Mouse (Mus musculus) limb, embryonic 15.5 days (tissue): ENCODE measurements around the gene Abcc4. TPM values are rescaled to one million over a fixed set of nuclear protein-coding genes. Genes with fewer than 3 reads are reported as not detected.
A peak's percentile ranks its signal among the peaks of the same experiment; 100 is the strongest.

Experiments
- ATAC-seq: fragments of 200-750 bp; cut with Nextera tagmentation; 2 replicates; pipeline ENCODE4 v1.8.0; 2017; ENCODE audit warnings: low read depth, moderate TSS enrichment; ENCODE audit not compliant: insufficient number of reproducible peaks, low FRiP score, low TSS enrichment
- H3K27ac ChIP-seq: fragments of 300-500 bp; sonication (generic); 2 replicates; pipeline ENCODE4 v1.5.1; 2015; ENCODE audit warnings: moderate library complexity, mild to moderate bottlenecking, inconsistent platforms
- H3K27me3 ChIP-seq: fragments of 300-500 bp; sonication (generic); 2 replicates; pipeline ENCODE4 v1.6.1; 2015; ENCODE audit warnings: inconsistent platforms
- H3K36me3 ChIP-seq: fragments of 300-500 bp; sonication (generic); 2 replicates; pipeline ENCODE4 v1.6.1; 2015; ENCODE audit warnings: inconsistent platforms
- H3K4me1 ChIP-seq: fragments of 300-500 bp; sonication (generic); 2 replicates; pipeline ENCODE4 v1.6.1; 2015; ENCODE audit warnings: inconsistent platforms
- H3K4me2 ChIP-seq: fragments of 300-500 bp; sonication (generic); 2 replicates; pipeline ENCODE4 v1.6.1; 2015; ENCODE audit warnings: mild to moderate bottlenecking, inconsistent platforms
- H3K4me3 ChIP-seq: fragments of 300-500 bp; sonication (generic); 2 replicates; pipeline ENCODE4 v1.5.1; 2015; ENCODE audit warnings: mild to moderate bottlenecking, inconsistent platforms
- H3K9ac ChIP-seq: fragments of 300-500 bp; sonication (generic); 2 replicates; pipeline ENCODE4 v1.6.1; 2015; ENCODE audit warnings: inconsistent platforms
- H3K9me3 ChIP-seq: fragments of 300-500 bp; sonication (generic); 2 replicates; pipeline ENCODE4 v1.6.1; 2016; ENCODE audit warnings: inconsistent platforms
- WGBS: fragments of 180-500 bp; shearing (Covaris S2); methylation state at CpG from one replicate; pipeline ENCODE4 v1.1.7; 2015; 5-methylcytosine and 5-hydroxymethylcytosine counted together
- polyA plus RNA-seq: library from polyadenylated mRNA; unstranded; fragments of >200 nt; fragmentation: Nextera tagmentation; extraction: Ambion mirVana; gene quantifications from 2 replicates; pipeline ENCODE4 v1.2.1, GENCODE M21; 2015

The Abcc4 gene
- polyA plus RNA-seq, 1 experiment from 2014 or later, result 1.4 TPM

GRCm38 (mm10) chr14:118473188-118473830 lies 232.7 kb downstream of the Abcc4 start:
- H3K27me3 ChIP-seq, result peaks cover 33% of the 10 kb centered on the region
- H3K36me3 ChIP-seq, result no peaks in the 10 kb centered on the region
- H3K4me3 ChIP-seq, result peak overlapping the region; percentile 51
- WGBS, result 14% methylated on average over 20 of the region's 20 CpGs
- H3K27ac ChIP-seq, result no peak overlapping the region
- ATAC-seq, result no peak
- H3K9me3 ChIP-seq, result peaks cover 2% of the 10 kb centered on the region; the same call in 1 of the 2 replicates
- H3K9ac ChIP-seq, result peak overlapping the region; percentile 26; the same call in 1 of the 2 replicates
- H3K4me1 ChIP-seq, result peaks cover 13% of the 10 kb centered on the region
- peak overlapping the region; percentile 97 for H3K4me2 ChIP-seq

- no peaks in the 10 kb centered on the region for H3K27me3 ChIP-seq
- no peak overlapping the region for H3K4me3 ChIP-seq
- no peaks in the 10 kb centered on the region for H3K9me3 ChIP-seq
- H3K27ac ChIP-seq, result no peak overlapping the region
- no peak overlapping the region for H3K4me2 ChIP-seq
- 84% methylated on average over 2 of the region's 2 CpGs for WGBS
- no peaks in the 10 kb centered on the region for H3K4me1 ChIP-seq
- no peak for ATAC-seq
- no peaks in the 10 kb centered on the region for H3K36me3 ChIP-seq
- H3K9ac ChIP-seq, result no peak overlapping the region
Measured at GRCm38 (mm10) chr14:118465331-118465730, 240.7 kb downstream of the Abcc4 start.

- no peak overlapping the region for H3K4me2 ChIP-seq
- H3K9ac ChIP-seq, result no peak overlapping the region
- H3K9me3 ChIP-seq, result no peaks in the 10 kb centered on the region
- H3K27me3 ChIP-seq, result no peaks in the 10 kb centered on the region
- 73% methylated on average over 3 of the region's 3 CpGs for whole genome bisulfite sequencing
- no peak overlapping the region for H3K4me3 ChIP-seq
- no peak overlapping the region for H3K27ac ChIP-seq
- no peaks in the 10 kb centered on the region for H3K4me1 ChIP-seq
- ATAC-seq, result no peak
- no peaks in the 10 kb centered on the region for H3K36me3 ChIP-seq
Measured at GRCm38 (mm10) chr14:118464401-118464800, 241.6 kb downstream of the Abcc4 start.

GRCm38 (mm10) chr14:118452572-118452971 lies 253.4 kb downstream of the Abcc4 start:
- no peak overlapping the region for H3K4me3 ChIP-seq
- ATAC-seq, result no peak
- no peak overlapping the region for H3K9ac ChIP-seq
- no peaks in the 10 kb centered on the region for H3K36me3 ChIP-seq
- H3K4me2 ChIP-seq, result no peak overlapping the region
- no peak overlapping the region for H3K27ac ChIP-seq
- H3K9me3 ChIP-seq, result no peaks in the 10 kb centered on the region
- 62% methylated on average over 4 of the region's 4 CpGs for WGBS
- no peaks in the 10 kb centered on the region for H3K4me1 ChIP-seq
- H3K27me3 ChIP-seq, result 0 out of 2 replicates have a peak, but pooled peaks cover 5% of the 10 kb centered on the region

- peaks cover 76% of the 10 kb centered on the region for H3K27me3 ChIP-seq
- 59% methylated on average over 8 of the region's 8 CpGs for WGBS
- H3K4me3 ChIP-seq, result no peak overlapping the region
- H3K36me3 ChIP-seq, result no peaks in the 10 kb centered on the region
- no peak overlapping the region for H3K4me2 ChIP-seq
- no peak overlapping the region for H3K27ac ChIP-seq
- no peak for ATAC-seq
- peaks cover 15% of the 10 kb centered on the region for H3K4me1 ChIP-seq
- no peak overlapping the region for H3K9ac ChIP-seq
- no peaks in the 10 kb centered on the region for H3K9me3 ChIP-seq
Measured at GRCm38 (mm10) chr14:118440155-118440554, 265.9 kb downstream of the Abcc4 start.

- H3K9ac ChIP-seq, result no peak overlapping the region
- WGBS, result under 1% methylated on average over 36 of the region's 36 CpGs
- peaks cover 15% of the 10 kb centered on the region for H3K4me1 ChIP-seq
- H3K4me2 ChIP-seq, result peak overlapping the region; percentile 90
- H3K27me3 ChIP-seq, result peaks cover 89% of the 10 kb centered on the region
- peak; percentile 48; the same call in 1 of the 2 replicates for ATAC-seq
- peak overlapping the region; percentile 42 for H3K4me3 ChIP-seq
- no peak overlapping the region for H3K27ac ChIP-seq
- no peaks in the 10 kb centered on the region for H3K36me3 ChIP-seq
- H3K9me3 ChIP-seq, result no peaks in the 10 kb centered on the region
Measured at GRCm38 (mm10) chr14:118437156-118437931, 268.7 kb downstream of the Abcc4 start.

- no peak for ATAC-seq
- H3K27ac ChIP-seq, result no peak overlapping the region
- under 1% methylated on average over 31 of the region's 31 CpGs for WGBS
- no peaks in the 10 kb centered on the region for H3K36me3 ChIP-seq
- H3K27me3 ChIP-seq, result peaks cover 83% of the 10 kb centered on the region
- H3K9ac ChIP-seq, result no peak overlapping the region
- H3K9me3 ChIP-seq, result no peaks in the 10 kb centered on the region
- peak overlapping the region; percentile 90 for H3K4me2 ChIP-seq
- peaks cover 15% of the 10 kb centered on the region for H3K4me1 ChIP-seq
- H3K4me3 ChIP-seq, result peak overlapping the region; percentile 42
Measured at GRCm38 (mm10) chr14:118436791-118437155, 269.2 kb downstream of the Abcc4 start.

- H3K27ac ChIP-seq, result no peak overlapping the region
- ATAC-seq, result no peak
- H3K9me3 ChIP-seq, result no peaks in the 10 kb centered on the region
- H3K4me1 ChIP-seq, result peaks cover 15% of the 10 kb centered on the region
- H3K4me2 ChIP-seq, result no peak overlapping the region
- no peaks in the 10 kb centered on the region for H3K36me3 ChIP-seq
- H3K4me3 ChIP-seq, result no peak overlapping the region
- H3K9ac ChIP-seq, result no peak overlapping the region
- peaks cover 74% of the 10 kb centered on the region for H3K27me3 ChIP-seq
- WGBS, result 24% methylated on average over 12 of the region's 12 CpGs
Measured at GRCm38 (mm10) chr14:118435676-118436330, 270.2 kb downstream of the Abcc4 start.

GRCm38 (mm10) chr14:118434842-118435241 lies 271.2 kb downstream of the Abcc4 start:
- WGBS, result 85% methylated on average over 4 of the region's 4 CpGs
- H3K4me3 ChIP-seq, result no peak overlapping the region
- no peaks in the 10 kb centered on the region for H3K9me3 ChIP-seq
- H3K4me2 ChIP-seq, result no peak overlapping the region
- ATAC-seq, result no peak
- no peak overlapping the region for H3K27ac ChIP-seq
- no peaks in the 10 kb centered on the region for H3K36me3 ChIP-seq
- no peak overlapping the region for H3K9ac ChIP-seq
- peaks cover 67% of the 10 kb centered on the region for H3K27me3 ChIP-seq
- peaks cover 15% of the 10 kb centered on the region for H3K4me1 ChIP-seq

GRCm38 (mm10) chr14:118433848-118434247 lies 272.2 kb downstream of the Abcc4 start:
- Histone ChIP-seq H3K4me1 (peaks cover 15% of the 10 kb centered on the region), H3K4me3 (no peak overlapping the region), H3K36me3 (no peaks in the 10 kb centered on the region), H3K9me3 (no peaks in the 10 kb centered on the region), H3K9ac (no peak overlapping the region), H3K4me2 (no peak overlapping the region), H3K27me3 (peaks cover 57% of the 10 kb centered on the region), H3K27ac (no peak overlapping the region)
- no peak for ATAC-seq
- WGBS, result 66% methylated on average over 6 of the region's 6 CpGs
